Mouse (Mus musculus): ENCODE measurements around the gene Egf.
A peak's percentile ranks its signal among the peaks of the same experiment; 100 is the strongest.

GRCm38 (mm10) chr3:129680258-129680657, 74.9 kb downstream of the Egf start:
- TF ChIP-seq EP300 (optimal IDR thresholded peaks at IDR 0.05), result no peak
- peak; percentile 57 for TF ChIP-seq CTCF (IDR thresholded peaks at IDR 0.05; ENCODE audit: low read depth)
